Mouse (Mus musculus): ENCODE data around the gene Fhad1. TPM values are rescaled to one million over a fixed set of nuclear protein-coding genes. Genes with fewer than 3 reads are reported as not detected.

Fhad1 gene
- polyA plus RNA-seq, 1 experiment from 2014 or later: 4.0 TPM

DNA sequence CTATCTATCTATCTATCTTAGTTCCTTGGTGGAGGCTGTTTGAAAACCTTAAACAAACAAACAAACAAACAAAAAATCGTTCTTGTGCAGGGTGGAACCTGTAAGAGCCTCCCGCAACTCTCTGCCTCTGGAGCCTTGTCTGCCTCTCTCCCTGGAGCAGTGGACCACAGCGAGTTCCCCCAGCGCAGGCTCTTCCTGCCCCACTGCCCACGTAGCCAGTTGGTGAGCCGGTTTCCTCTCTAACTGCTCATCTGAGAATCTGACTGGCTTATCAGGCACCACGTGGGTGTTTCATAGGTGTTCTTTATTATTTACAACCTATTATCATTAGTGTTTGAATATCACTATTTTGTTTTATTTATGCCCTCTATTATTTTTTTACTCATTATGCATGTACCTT lies 31.6 kb upstream of the Fhad1 start:
- H3K36me3 ChIP-seq (ENCODE audit: control insufficient read depth, insufficient read depth): no peaks in the 10 kb centered on the region
- H3K27ac ChIP-seq (ENCODE audit: low read length): no peak overlapping the region
- H3K4me1 ChIP-seq (ENCODE audit: control insufficient read depth, insufficient read depth, low read length): peaks cover 38% of the 10 kb centered on the region
- no peaks in the 10 kb centered on the region for H3K27me3 ChIP-seq (ENCODE audit: control insufficient read depth, insufficient read depth, low read length)
- no peaks in the 10 kb centered on the region for H3K9me3 ChIP-seq (replicated peaks; ENCODE audit: control insufficient read depth, low read length)
- H3K4me3 ChIP-seq (ENCODE audit: low read length): no peak overlapping the region
- H3K4me2 ChIP-seq (ENCODE audit: low read depth, low read length): no peak overlapping the region
- ATAC-seq (replicated peaks; ENCODE audit: extremely low read depth, insufficient read depth, low FRiP score): no peak
- WGBS: 79% methylated on average over 7 of the region's 7 CpGs
- no peak overlapping the region for H3K9ac ChIP-seq (ENCODE audit: low read length)

DNA sequence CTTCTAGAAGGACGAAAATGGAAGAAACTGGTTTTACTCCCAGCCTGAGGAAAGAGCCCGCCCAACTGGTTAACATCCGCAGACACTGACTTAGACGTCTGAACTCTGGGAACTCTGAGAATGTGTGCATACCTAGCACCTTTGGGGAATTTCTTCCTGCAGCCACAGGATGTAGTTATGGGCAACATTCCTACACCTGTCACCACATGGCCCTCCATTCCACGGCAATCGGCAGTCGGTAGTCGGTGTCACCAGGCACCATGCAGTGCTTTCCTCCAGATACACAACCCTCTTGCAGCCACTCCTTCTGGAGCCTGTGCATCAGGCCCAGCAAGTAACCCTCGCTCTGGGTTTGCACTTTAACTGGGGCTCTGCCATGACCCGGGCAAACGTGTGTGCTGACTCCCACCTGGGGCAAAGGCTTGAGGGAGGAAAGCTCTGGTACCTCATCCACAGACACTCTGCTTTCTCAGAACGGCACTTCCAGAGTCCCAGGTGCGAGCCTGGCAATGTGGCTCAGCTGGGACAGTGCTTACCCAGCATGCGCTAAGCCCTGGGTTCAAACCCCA lies 30.8 kb upstream of the Fhad1 start:
- no peak overlapping the region for H3K4me2 ChIP-seq (ENCODE audit: low read depth, low read length)
- H3K9ac ChIP-seq (ENCODE audit: low read length): no peak overlapping the region
- peaks cover 42% of the 10 kb centered on the region for H3K4me1 ChIP-seq (ENCODE audit: control insufficient read depth, insufficient read depth, low read length)
- no peak overlapping the region for H3K4me3 ChIP-seq (ENCODE audit: low read length)
- 75% methylated on average over 14 of the region's 14 CpGs for WGBS
- H3K27me3 ChIP-seq (ENCODE audit: control insufficient read depth, insufficient read depth, low read length): no peaks in the 10 kb centered on the region
- ATAC-seq (replicated peaks; ENCODE audit: extremely low read depth, insufficient read depth, low FRiP score): no peak
- H3K27ac ChIP-seq (ENCODE audit: low read length): no peak overlapping the region
- no peaks in the 10 kb centered on the region for H3K9me3 ChIP-seq (replicated peaks; ENCODE audit: control insufficient read depth, low read length)
- H3K36me3 ChIP-seq (ENCODE audit: control insufficient read depth, insufficient read depth): no peaks in the 10 kb centered on the region

DNA sequence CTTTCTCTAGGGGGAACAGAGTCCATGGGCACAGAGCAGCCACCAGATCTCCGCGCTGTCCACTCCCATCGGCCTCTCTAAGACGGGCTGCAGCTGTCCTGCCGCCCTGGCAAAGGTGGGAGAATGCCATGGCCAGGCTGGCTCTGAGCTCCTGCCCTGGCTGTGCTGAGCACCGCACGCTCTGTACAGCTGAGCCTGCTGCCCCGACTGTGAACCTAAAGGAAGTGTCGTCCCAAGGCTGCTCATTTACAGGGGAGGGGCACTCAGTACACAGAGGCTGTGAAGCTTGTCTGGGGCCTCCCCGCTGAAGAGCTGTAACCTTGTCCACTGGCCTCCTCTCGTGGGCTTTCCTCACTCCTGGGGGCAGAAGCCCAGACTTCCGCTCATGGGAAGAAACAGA lies 29.6 kb upstream of the Fhad1 start:
- no peak overlapping the region for H3K4me2 ChIP-seq (ENCODE audit: low read depth, low read length)
- no peak for ATAC-seq (replicated peaks; ENCODE audit: extremely low read depth, insufficient read depth, low FRiP score)

DNA sequence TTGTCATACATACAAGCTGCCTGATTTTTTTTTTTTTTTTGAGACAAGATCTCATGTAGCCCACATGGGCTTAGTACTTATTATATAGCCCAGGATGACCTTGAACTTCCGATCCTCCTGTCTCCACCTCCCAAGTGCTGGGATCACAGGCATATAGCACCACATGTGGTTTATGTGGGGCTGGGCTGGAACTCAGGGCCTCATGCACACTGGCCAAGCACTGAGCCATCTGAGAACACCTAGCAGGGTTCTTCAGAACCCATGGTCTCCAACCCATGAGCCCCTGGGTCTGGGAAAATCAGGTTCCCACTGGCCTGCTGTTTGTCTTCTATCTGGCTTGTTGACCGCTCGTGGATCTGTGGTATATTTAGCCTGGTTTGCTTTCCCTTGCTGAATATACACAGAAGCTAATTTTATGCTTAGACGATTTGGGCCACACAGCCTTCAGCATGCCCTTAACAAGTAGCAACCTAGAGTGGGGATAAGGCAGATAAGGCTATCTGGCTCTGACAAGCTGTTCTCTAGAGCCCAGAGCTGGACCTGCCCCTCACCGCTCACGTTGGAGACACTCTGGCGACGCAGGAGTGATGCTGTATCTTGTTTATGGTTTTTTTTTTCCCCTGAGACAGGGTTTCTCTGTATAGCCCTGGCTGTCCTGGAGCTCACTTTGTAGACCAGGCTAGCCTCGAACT lies 24.9 kb upstream of the Fhad1 start:
- H3K4me1 ChIP-seq (ENCODE audit: control insufficient read depth, insufficient read depth, low read length): peaks cover 50% of the 10 kb centered on the region
- ATAC-seq (replicated peaks; ENCODE audit: extremely low read depth, insufficient read depth, low FRiP score): peak; percentile 88
- no peak overlapping the region for H3K4me2 ChIP-seq (ENCODE audit: low read depth, low read length)
- H3K9me3 ChIP-seq (replicated peaks; ENCODE audit: control insufficient read depth, low read length): no peaks in the 10 kb centered on the region
- H3K4me3 ChIP-seq (ENCODE audit: low read length): no peak overlapping the region
- 39% methylated on average over 9 of the region's 9 CpGs for WGBS
- H3K9ac ChIP-seq (ENCODE audit: low read length): peak overlapping the region; percentile 41; the same call in 1 of the 2 replicates
- no peaks in the 10 kb centered on the region for H3K27me3 ChIP-seq (ENCODE audit: control insufficient read depth, insufficient read depth, low read length)
- H3K27ac ChIP-seq (ENCODE audit: low read length): peak overlapping the region; percentile 97
- H3K36me3 ChIP-seq (ENCODE audit: control insufficient read depth, insufficient read depth): peaks cover 13% of the 10 kb centered on the region; the same call in 1 of the 2 replicates

More for the DNA sequence above, 29.6 kb upstream of the Fhad1 start:
- peak overlapping the region; percentile 58 for H3K9ac ChIP-seq (ENCODE audit: low read length)
- H3K27me3 ChIP-seq (ENCODE audit: control insufficient read depth, insufficient read depth, low read length): no peaks in the 10 kb centered on the region
- peak overlapping the region; percentile 35 for H3K27ac ChIP-seq (ENCODE audit: low read length)
- WGBS: 43% methylated on average over 12 of the region's 12 CpGs
- H3K4me1 ChIP-seq (ENCODE audit: control insufficient read depth, insufficient read depth, low read length): peaks cover 51% of the 10 kb centered on the region
- H3K4me3 ChIP-seq (ENCODE audit: low read length): no peak overlapping the region
- no peaks in the 10 kb centered on the region for H3K36me3 ChIP-seq (ENCODE audit: control insufficient read depth, insufficient read depth)
- no peaks in the 10 kb centered on the region for H3K9me3 ChIP-seq (replicated peaks; ENCODE audit: control insufficient read depth, low read length)

DNA sequence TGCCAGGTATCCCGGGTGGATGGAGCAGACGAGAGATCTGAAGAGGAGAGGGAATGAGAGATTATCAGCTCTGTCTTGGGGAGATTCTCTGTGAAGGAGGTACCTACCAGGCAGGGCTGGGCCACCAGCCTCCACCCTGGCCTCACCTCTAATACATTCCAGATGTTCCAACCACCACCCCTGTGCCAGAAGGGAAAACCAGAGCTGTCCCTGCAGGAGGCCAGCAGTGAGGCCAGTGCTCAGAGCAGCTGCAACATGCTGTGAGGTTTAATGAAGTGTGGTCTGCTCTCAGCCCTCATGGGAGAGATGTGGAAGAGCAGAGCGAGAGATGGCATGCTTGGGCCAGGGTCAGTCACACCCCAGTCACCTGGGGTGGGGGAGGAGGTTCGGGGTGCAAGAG lies 23.0 kb upstream of the Fhad1 start:
- H3K9ac ChIP-seq (ENCODE audit: low read length): no peak overlapping the region
- H3K4me2 ChIP-seq (ENCODE audit: low read depth, low read length): no peak overlapping the region
- H3K9me3 ChIP-seq (replicated peaks; ENCODE audit: control insufficient read depth, low read length): no peaks in the 10 kb centered on the region
- no peak overlapping the region for H3K4me3 ChIP-seq (ENCODE audit: low read length)
- peaks cover 13% of the 10 kb centered on the region; the same call in 1 of the 2 replicates for H3K36me3 ChIP-seq (ENCODE audit: control insufficient read depth, insufficient read depth)
- H3K27me3 ChIP-seq (ENCODE audit: control insufficient read depth, insufficient read depth, low read length): no peaks in the 10 kb centered on the region
- no peak overlapping the region for H3K27ac ChIP-seq (ENCODE audit: low read length)
- H3K4me1 ChIP-seq (ENCODE audit: control insufficient read depth, insufficient read depth, low read length): peaks cover 35% of the 10 kb centered on the region
- no peak for ATAC-seq (replicated peaks; ENCODE audit: extremely low read depth, insufficient read depth, low FRiP score)
- 64% methylated on average over 4 of the region's 4 CpGs for WGBS

DNA sequence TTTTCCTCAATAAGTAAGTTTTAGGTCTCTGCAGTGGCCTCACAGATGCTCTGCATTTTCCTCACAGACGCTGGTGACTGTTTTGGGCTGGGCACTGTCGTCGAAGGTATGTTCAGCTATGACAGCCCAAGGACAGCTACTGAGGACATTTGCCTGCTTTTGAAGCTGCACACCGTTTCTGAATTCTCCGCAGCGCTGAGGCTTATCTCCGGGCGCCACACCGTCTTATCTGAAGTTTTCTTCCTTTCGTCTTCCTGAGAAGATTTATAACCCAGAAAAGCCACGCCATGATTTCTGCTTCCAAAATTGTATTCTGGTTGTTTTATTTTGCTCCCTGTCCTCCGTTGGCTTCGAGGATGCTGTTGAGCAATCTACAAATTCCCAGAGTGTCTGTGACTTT lies 13.7 kb upstream of the Fhad1 start:
- Histone ChIP-seq H3K9ac (ENCODE audit: low read length) (peak overlapping the region; percentile 35; the same call in 1 of the 2 replicates), H3K27me3 (ENCODE audit: control insufficient read depth, insufficient read depth, low read length) (no peaks in the 10 kb centered on the region), H3K4me2 (ENCODE audit: low read depth, low read length) (0 out of 2 replicates have a peak overlapping the region, but pooled peaks have one; percentile 14), H3K4me1 (ENCODE audit: control insufficient read depth, insufficient read depth, low read length) (0 out of 2 replicates have a peak, but pooled peaks cover 2% of the 10 kb centered on the region), H3K36me3 (ENCODE audit: control insufficient read depth, insufficient read depth) (peaks cover 22% of the 10 kb centered on the region), H3K27ac (ENCODE audit: low read length) (no peak overlapping the region), H3K4me3 (ENCODE audit: low read length) (no peak overlapping the region), H3K9me3 (replicated peaks; ENCODE audit: control insufficient read depth, low read length) (0 out of 2 replicates have a peak, but pooled peaks cover 2% of the 10 kb centered on the region)
- ATAC-seq (replicated peaks; ENCODE audit: extremely low read depth, insufficient read depth, low FRiP score): no peak
- 13% methylated on average over 13 of the region's 13 CpGs for WGBS

DNA sequence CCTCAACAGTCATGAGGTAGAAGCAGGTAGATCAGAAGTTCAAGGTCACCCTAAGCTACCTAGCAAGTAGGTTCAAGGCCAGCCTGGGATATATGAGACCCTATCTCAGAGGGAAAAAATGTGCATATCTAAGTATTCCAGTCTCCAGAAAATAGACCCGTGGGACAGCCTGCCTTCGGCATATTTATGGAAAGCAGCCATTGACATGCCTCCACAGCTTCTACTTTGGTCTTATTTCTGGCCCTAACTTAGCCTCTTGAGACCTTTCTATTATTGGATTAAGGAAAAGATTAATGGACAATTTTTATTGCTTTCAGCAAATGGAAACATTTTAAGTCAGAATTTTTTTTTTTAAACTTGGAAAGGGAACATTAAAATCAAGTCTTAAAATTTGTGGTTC lies 12.1 kb upstream of the Fhad1 start:
- no peak for ATAC-seq (replicated peaks; ENCODE audit: extremely low read depth, insufficient read depth, low FRiP score)
- H3K4me2 ChIP-seq (ENCODE audit: low read depth, low read length): no peak overlapping the region
- no peak overlapping the region for H3K27ac ChIP-seq (ENCODE audit: low read length)
- WGBS: 48% methylated on average over 2 of the region's 2 CpGs
- H3K27me3 ChIP-seq (ENCODE audit: control insufficient read depth, insufficient read depth, low read length): no peaks in the 10 kb centered on the region
- H3K9ac ChIP-seq (ENCODE audit: low read length): no peak overlapping the region
- peaks cover 13% of the 10 kb centered on the region for H3K36me3 ChIP-seq (ENCODE audit: control insufficient read depth, insufficient read depth)
- 0 out of 2 replicates have a peak, but pooled peaks cover 2% of the 10 kb centered on the region for H3K4me1 ChIP-seq (ENCODE audit: control insufficient read depth, insufficient read depth, low read length)
- no peaks in the 10 kb centered on the region for H3K9me3 ChIP-seq (replicated peaks; ENCODE audit: control insufficient read depth, low read length)
- no peak overlapping the region for H3K4me3 ChIP-seq (ENCODE audit: low read length)

DNA sequence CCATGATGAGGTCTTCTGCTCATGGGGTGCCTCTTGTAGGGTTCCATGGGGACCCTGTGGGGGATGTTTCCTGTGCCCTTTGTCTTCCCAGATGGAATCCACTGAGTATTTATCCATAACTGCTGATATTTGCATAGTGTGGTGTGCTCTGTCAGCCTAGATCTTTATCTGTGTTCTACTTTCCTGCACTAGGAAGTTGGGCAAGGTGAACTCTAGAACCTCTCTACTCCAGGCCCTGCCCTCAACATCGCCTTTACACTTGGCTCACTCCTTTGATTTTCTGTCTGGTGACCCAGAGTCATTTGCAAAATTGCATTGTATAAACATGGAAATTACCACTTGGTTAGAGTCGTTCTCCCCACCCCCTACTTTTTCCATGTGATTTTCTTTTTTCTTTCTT lies 9.7 kb upstream of the Fhad1 start:
- no peaks in the 10 kb centered on the region for H3K36me3 ChIP-seq (ENCODE audit: control insufficient read depth, insufficient read depth)
- ATAC-seq (replicated peaks; ENCODE audit: extremely low read depth, insufficient read depth, low FRiP score): no peak
- no peak overlapping the region for H3K27ac ChIP-seq (ENCODE audit: low read length)
- H3K4me1 ChIP-seq (ENCODE audit: control insufficient read depth, insufficient read depth, low read length): 0 out of 2 replicates have a peak, but pooled peaks cover 2% of the 10 kb centered on the region
- H3K4me3 ChIP-seq (ENCODE audit: low read length): no peak overlapping the region
- 85% methylated on average over 2 of the region's 2 CpGs for WGBS
- no peaks in the 10 kb centered on the region for H3K9me3 ChIP-seq (replicated peaks; ENCODE audit: control insufficient read depth, low read length)
- H3K9ac ChIP-seq (ENCODE audit: low read length): no peak overlapping the region
- H3K27me3 ChIP-seq (ENCODE audit: control insufficient read depth, insufficient read depth, low read length): no peaks in the 10 kb centered on the region
- no peak overlapping the region for H3K4me2 ChIP-seq (ENCODE audit: low read depth, low read length)

DNA sequence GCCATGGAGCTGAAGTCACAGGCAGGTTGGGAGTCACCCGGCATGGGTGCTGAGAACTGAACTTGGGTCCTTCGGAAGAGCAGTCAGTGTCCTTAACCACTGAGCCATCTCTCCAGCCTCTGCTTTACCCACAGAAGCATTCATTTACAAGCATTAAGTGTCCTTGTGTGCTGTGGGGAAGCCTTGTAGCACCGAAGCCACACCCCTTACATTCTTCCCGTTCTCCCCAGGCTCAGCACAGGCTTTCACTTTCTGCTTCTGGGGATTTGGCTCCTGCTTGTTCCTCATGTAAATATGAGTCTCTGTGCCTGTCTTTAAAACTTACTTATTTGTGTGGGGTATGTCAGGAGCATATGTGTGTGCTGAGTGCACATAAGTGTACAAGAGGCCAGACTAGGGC lies 8.3 kb upstream of the Fhad1 start:
- no peak overlapping the region for H3K4me2 ChIP-seq (ENCODE audit: low read depth, low read length)
- H3K27ac ChIP-seq (ENCODE audit: low read length): no peak overlapping the region
- H3K27me3 ChIP-seq (ENCODE audit: control insufficient read depth, insufficient read depth, low read length): no peaks in the 10 kb centered on the region
- 65% methylated on average over 4 of the region's 4 CpGs for WGBS
- H3K9me3 ChIP-seq (replicated peaks; ENCODE audit: control insufficient read depth, low read length): no peaks in the 10 kb centered on the region
- H3K4me1 ChIP-seq (ENCODE audit: control insufficient read depth, insufficient read depth, low read length): no peaks in the 10 kb centered on the region
- H3K4me3 ChIP-seq (ENCODE audit: low read length): no peak overlapping the region
- no peaks in the 10 kb centered on the region for H3K36me3 ChIP-seq (ENCODE audit: control insufficient read depth, insufficient read depth)
- no peak for ATAC-seq (replicated peaks; ENCODE audit: extremely low read depth, insufficient read depth, low FRiP score)
- H3K9ac ChIP-seq (ENCODE audit: low read length): no peak overlapping the region

All from heart, embryonic 16.5 days (tissue).